Comparison of ENCODE assay signal across 7 mouse cellular contexts in genomic region chr14:49525176-49525930, GRCm38 (mm10). TPM values are rescaled to one million over a fixed set of nuclear protein-coding genes. Genes with fewer than 3 reads are reported as not detected.
DNase-seq lines count a peak whose midpoint lies in the region; ATAC-seq lines count a peak whose summit lies in the region.

No protein-coding gene starts in this region.

- H3K36me3 ChIP-seq in intestine, embryonic 14.5 days (ENCODE audit: control insufficient read depth, insufficient read depth, low read length): no peaks in the 10 kb centered on the region
- no peaks in the 10 kb centered on the region for H3K36me3 ChIP-seq in midbrain, embryonic 11.5 days (ENCODE audit: control insufficient read depth, insufficient read depth, low read length)
- no peaks in the 10 kb centered on the region for H3K36me3 ChIP-seq in stomach, embryonic 15.5 days

- DNase-seq in adrenal gland, adult 2 months: peak; percentile 81
- DNase-seq in cerebellum, postnatal 36 days: peak; percentile 29 to 34
- DNase-seq in gastrocnemius, postnatal 4 days (ENCODE audit: low spot score in 2 of 2): peak; percentile 33 to 67
- peak; percentile 93 for DNase-seq in intestine, embryonic 14.5 days (ENCODE audit: low spot score)
- peak; percentile 54 to 68 for DNase-seq in left cerebral cortex, postnatal 36 days (ENCODE audit: low spot score in 2 of 2)
- DNase-seq in midbrain, embryonic 11.5 days (ENCODE audit: low spot score, missing footprints): peak; percentile 97

- peak; percentile 77 for ATAC-seq in intestine, embryonic 14.5 days (replicated peaks; ENCODE audit: low FRiP score, low TSS enrichment, low read depth)
- ATAC-seq in midbrain, embryonic 11.5 days (ENCODE audit: low FRiP score): peak; percentile 89
- ATAC-seq in stomach, embryonic 15.5 days (ENCODE audit: insufficient read depth, low FRiP score, low read depth): peak; percentile 84

- H3K27me3 ChIP-seq in intestine, embryonic 14.5 days (replicated peaks; ENCODE audit: control insufficient read depth, insufficient read depth, low read length): peaks cover 8% of the 10 kb centered on the region
- H3K27me3 ChIP-seq in midbrain, embryonic 11.5 days (ENCODE audit: control insufficient read depth, insufficient read depth, low read length): peaks cover 6% of the 10 kb centered on the region; the same call in 1 of the 2 replicates
- H3K27me3 ChIP-seq in stomach, embryonic 15.5 days (replicated peaks): peaks cover 11% of the 10 kb centered on the region

- no peak overlapping the region for H3K9ac ChIP-seq in intestine, embryonic 14.5 days (ENCODE audit: low read length)
- peak overlapping the region; percentile 42 for H3K9ac ChIP-seq in midbrain, embryonic 11.5 days (ENCODE audit: low read length)
- H3K9ac ChIP-seq in stomach, embryonic 15.5 days: no peak overlapping the region

- peak overlapping the region; percentile 62 for H3K4me2 ChIP-seq in intestine, embryonic 14.5 days (ENCODE audit: low read length)
- peak overlapping the region; percentile 93 for H3K4me2 ChIP-seq in midbrain, embryonic 11.5 days
- peak overlapping the region; percentile 58 for H3K4me2 ChIP-seq in stomach, embryonic 15.5 days

- H3K4me1 ChIP-seq in intestine, embryonic 14.5 days (replicated peaks; ENCODE audit: control insufficient read depth, insufficient read depth, low read length): no peaks in the 10 kb centered on the region
- 0 out of 2 replicates have a peak, but pooled peaks cover 2% of the 10 kb centered on the region for H3K4me1 ChIP-seq in midbrain, embryonic 11.5 days (ENCODE audit: control insufficient read depth, insufficient read depth, low read length)
- peaks cover 4% of the 10 kb centered on the region; the same call in 1 of the 2 replicates for H3K4me1 ChIP-seq in stomach, embryonic 15.5 days

- H3K4me3 ChIP-seq in intestine, embryonic 14.5 days (ENCODE audit: low read depth, low read length): peak overlapping the region; percentile 27
- H3K4me3 ChIP-seq in midbrain, embryonic 11.5 days (ENCODE audit: low read depth, low read length): peak overlapping the region; percentile 42
- peak overlapping the region; percentile 28 for H3K4me3 ChIP-seq in stomach, embryonic 15.5 days (replicated peaks)

- no peak overlapping the region for H3K27ac ChIP-seq in intestine, embryonic 14.5 days (ENCODE audit: low read depth)
- no peak overlapping the region for H3K27ac ChIP-seq in midbrain, embryonic 11.5 days (ENCODE audit: low read depth, low read length)
- no peak overlapping the region for H3K27ac ChIP-seq in stomach, embryonic 15.5 days

- WGBS in intestine, embryonic 14.5 days: under 1% methylated on average over 59 of the region's 63 CpGs
- under 1% methylated on average over 63 of the region's 63 CpGs for WGBS in midbrain, embryonic 11.5 days
- WGBS in stomach, embryonic 15.5 days: under 1% methylated on average over 60 of the region's 63 CpGs

- no peaks in the 10 kb centered on the region for H3K9me3 ChIP-seq in intestine, embryonic 14.5 days (ENCODE audit: control insufficient read depth, low read length)
- H3K9me3 ChIP-seq in midbrain, embryonic 11.5 days (ENCODE audit: control insufficient read depth, low read length): no peaks in the 10 kb centered on the region
- no peaks in the 10 kb centered on the region for H3K9me3 ChIP-seq in stomach, embryonic 15.5 days

- intact Hi-C loops in left cerebral cortex, postnatal 36 days (cut with DNase I): loop anchor here (2.0 to 10.0 kb wide), 2 partner anchors 31 to 199 kb away; no protein-coding TSS in a partner anchor

RNA-seq across cellular contexts. Expression of gene Slc35f4, which starts 0.5 kb away (rescaled TPM):
- total RNA-seq in adrenal gland, adult 2 months (2021): not detected
- not detected in 2 replicates for polyA plus RNA-seq in adrenal gland, adult 2 months (2012; rRNA removed)
- not detected for total RNA-seq in gastrocnemius, postnatal 4 days (2021)
- 0.26 and 0.30 TPM in 2 replicates for polyA plus RNA-seq in intestine, embryonic 14.5 days (2014; fragmentation: Nextera tagmentation; extraction: Ambion mirVana)
- total RNA-seq in left cerebral cortex, postnatal 36 days (2021): 10 to 100 TPM; 20.5 to 21.2 TPM
- polyA plus RNA-seq in midbrain, embryonic 11.5 days (2014; fragmentation: Nextera tagmentation; extraction: Ambion mirVana): 0.49 and 0.68 TPM in 2 replicates
- 0.15 and 0.19 TPM in 2 replicates for polyA plus RNA-seq in stomach, embryonic 15.5 days (2015; fragmentation: Nextera tagmentation; extraction: Ambion mirVana)

Comparison
In these comparisons a context has a peak if more than half of its experiments do, and no peak if none do; other contexts are left out.
1. DNase-seq: peak in every context shown above with its lines; median percentile 97 in midbrain, embryonic 11.5 days; 93 in intestine, embryonic 14.5 days; 81 in adrenal gland, adult 2 months; 61 in left cerebral cortex, postnatal 36 days; 50 in gastrocnemius, postnatal 4 days; 32 in cerebellum, postnatal 36 days.